Mouse (Mus musculus) C2C12 (cell line): ENCODE measurements at regions not wholly inside any gene's neighbourhood (a gene's known extent, or its start where the extent isn't known, plus 50 kb on each side); places are given as distances from the start of the nearest gene placed in this dataset.
"Not testable (repeated sequence)": the region's sequence is repeated elsewhere in the genome, so short reads cannot be mapped to it uniquely, and the experiment has no call there.

Experiments used
- H3K27me3 ChIP-seq: one replicate; pipeline ENCODE4 v1.6.1; 2011; ENCODE audit not compliant: control insufficient read depth, insufficient read depth, insufficient read length
- H3K36me3 ChIP-seq: one replicate; pipeline ENCODE4 v1.6.1; 2011; ENCODE audit not compliant: control insufficient read depth, insufficient read depth
- H3K4me3 ChIP-seq: one replicate; pipeline ENCODE4 v1.5.1; 2011; ENCODE audit warnings: mild to moderate bottlenecking, control low read depth; ENCODE audit not compliant: poor library complexity, insufficient read depth, severe bottlenecking
- H3K79me2 ChIP-seq: one replicate; pipeline ENCODE4 v1.6.1; 2011; ENCODE audit not compliant: control insufficient read depth, insufficient read depth
- H3K79me3 ChIP-seq: one replicate; pipeline ENCODE4 v1.6.1; 2011; ENCODE audit warnings: low read depth, control low read depth
- H3ac ChIP-seq: one replicate; pipeline ENCODE3; 2011; ENCODE audit warnings: low read depth; ENCODE audit not compliant: control insufficient read depth, insufficient read length
- CEBPB ChIP-seq: IDR thresholded peaks from one replicate; pipeline ENCODE4 v1.6.1; 2011; ENCODE audit warnings: low read depth, mild to moderate bottlenecking, control low read depth, moderate library complexity
- CTCF ChIP-seq: IDR thresholded peaks from one replicate; pipeline ENCODE4 v1.5.1; 2011; ENCODE audit not compliant: control insufficient read depth, insufficient read depth, insufficient read length
- FOSL1 ChIP-seq: IDR thresholded peaks from one replicate; pipeline ENCODE4 v1.8.0; 2011; ENCODE audit warnings: mild to moderate bottlenecking, low read length; ENCODE audit not compliant: poor library complexity, insufficient read depth, severe bottlenecking
- MAX ChIP-seq: IDR thresholded peaks from one replicate; pipeline ENCODE4 v1.6.1; 2011; ENCODE audit warnings: mild to moderate bottlenecking, control low read depth
- MYOD1 ChIP-seq: IDR thresholded peaks from one replicate; pipeline ENCODE4 v1.6.1; 2011; ENCODE audit warnings: low read depth; ENCODE audit not compliant: control insufficient read depth, insufficient read length
- MYOG ChIP-seq: IDR thresholded peaks from one replicate; pipeline ENCODE4 v1.6.1; 2011; ENCODE audit not compliant: control insufficient read depth, insufficient read length; ENCODE audit errors: extremely low read depth
- USF1 ChIP-seq: IDR thresholded peaks from one replicate; pipeline ENCODE4 v1.6.1; 2011; ENCODE audit warnings: low read depth, mild to moderate bottlenecking, control low read depth, moderate library complexity

DNA sequence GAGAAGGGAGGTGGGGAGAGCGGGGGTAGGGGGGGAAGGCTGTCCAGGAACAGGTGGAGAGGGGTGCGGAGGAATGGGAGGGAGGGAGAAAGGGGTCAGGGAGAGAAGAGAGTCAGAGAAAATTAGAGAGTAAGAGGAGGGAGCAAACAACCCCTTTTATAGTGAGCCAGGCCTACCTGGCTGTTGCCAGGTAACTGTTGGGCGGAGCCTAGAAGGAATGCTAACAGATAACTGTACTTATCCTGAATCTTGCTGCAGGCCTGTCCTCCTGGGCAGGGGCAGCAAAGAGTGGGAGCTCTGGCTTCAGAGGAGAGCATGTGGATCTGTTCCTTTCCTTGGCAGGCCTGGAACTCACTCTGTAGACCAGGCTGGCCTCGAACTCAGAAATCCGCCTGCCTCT lies 84.5 kb upstream of the Sec61g start:
- Histone ChIP-seq H3K27me3 (no peaks in the 10 kb centered on the region), H3K4me3 (no peak overlapping the region), H3K36me3 (no peaks in the 10 kb centered on the region), H3K79me3 (no peaks in the 10 kb centered on the region), H3K79me2 (no peaks in the 10 kb centered on the region), H3ac (no peak overlapping the region)
- TF ChIP-seq MYOD1 (no peak), CTCF (no peak), MYOG (no peak), USF1 (no peak), FOSL1 (no peak)

DNA sequence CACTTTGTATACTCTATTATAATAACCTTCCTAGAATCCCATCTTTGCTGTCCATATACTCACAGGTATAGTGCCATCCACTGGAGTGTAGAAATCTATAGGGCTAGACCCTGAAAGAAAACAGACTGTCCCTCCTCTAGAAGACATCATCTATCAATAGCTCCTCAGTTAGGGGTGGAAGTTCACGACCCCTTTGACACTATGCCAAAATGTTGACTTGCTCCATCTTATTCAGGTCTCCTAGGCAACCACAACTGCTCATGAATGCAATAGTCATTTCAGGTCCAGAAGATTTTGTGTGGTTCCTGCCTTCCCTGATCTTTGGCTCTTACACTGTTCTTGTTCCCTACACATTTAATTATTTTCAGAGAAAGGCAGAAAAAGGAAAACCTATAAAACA lies 86.5 kb upstream of the Sec61g start:
- Histone ChIP-seq H3K4me3 (no peak overlapping the region), H3ac (no peak overlapping the region), H3K79me2 (no peaks in the 10 kb centered on the region), H3K36me3 (no peaks in the 10 kb centered on the region), H3K27me3 (no peaks in the 10 kb centered on the region), H3K79me3 (no peaks in the 10 kb centered on the region)
- TF ChIP-seq CEBPB (no peak), FOSL1 (no peak), MYOG (no peak), CTCF (no peak), USF1 (no peak), MAX (no peak), MYOD1 (no peak)

DNA sequence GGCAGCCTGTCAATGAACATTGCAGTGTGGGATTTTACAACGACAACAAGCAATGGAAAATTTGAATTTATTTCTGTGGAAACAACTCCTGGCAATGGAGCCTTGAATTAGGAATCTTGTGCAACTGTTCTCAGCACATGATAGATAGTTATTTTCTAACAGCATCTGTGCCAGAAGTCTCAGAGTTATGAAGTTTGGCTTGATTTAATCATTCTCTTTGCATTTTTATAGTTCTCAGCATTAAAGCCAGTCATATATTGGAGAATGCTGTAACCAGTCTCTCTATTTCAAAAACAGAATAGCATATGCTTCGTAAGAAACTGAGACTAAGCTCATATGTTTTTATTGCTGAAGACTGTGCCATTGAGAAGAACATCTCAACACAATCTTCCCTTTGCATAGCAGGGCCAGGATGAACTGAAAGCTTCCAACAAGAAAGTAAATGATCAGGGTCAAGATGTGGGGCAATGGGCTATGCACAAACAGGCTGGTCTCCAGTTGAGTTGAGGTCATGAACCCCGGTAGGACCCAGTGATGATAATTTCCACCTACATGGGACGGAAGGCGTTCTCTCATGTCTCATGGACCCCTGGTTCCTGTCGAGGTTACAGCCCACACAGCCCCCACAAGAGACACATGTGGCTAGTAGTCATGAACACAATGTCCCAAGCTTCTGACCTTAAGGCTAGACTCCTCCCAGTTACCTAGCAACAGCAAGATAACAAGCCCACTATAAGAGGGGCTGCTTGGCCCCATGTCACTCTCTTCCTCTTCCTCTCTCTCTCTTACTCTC lies 89.0 kb upstream of the Sec61g start:
- H3K36me3 ChIP-seq: no peaks in the 10 kb centered on the region
- H3K4me3 ChIP-seq: no peak overlapping the region
- no peaks in the 10 kb centered on the region for H3K79me2 ChIP-seq
- no peaks in the 10 kb centered on the region for H3K27me3 ChIP-seq
- H3ac ChIP-seq: no peak overlapping the region
- no peaks in the 10 kb centered on the region for H3K79me3 ChIP-seq
- TF ChIP-seq MYOD1 (no peak), CTCF (no peak), FOSL1 (no peak), CEBPB (no peak), MAX (no peak), MYOG (no peak), USF1 (no peak)

DNA sequence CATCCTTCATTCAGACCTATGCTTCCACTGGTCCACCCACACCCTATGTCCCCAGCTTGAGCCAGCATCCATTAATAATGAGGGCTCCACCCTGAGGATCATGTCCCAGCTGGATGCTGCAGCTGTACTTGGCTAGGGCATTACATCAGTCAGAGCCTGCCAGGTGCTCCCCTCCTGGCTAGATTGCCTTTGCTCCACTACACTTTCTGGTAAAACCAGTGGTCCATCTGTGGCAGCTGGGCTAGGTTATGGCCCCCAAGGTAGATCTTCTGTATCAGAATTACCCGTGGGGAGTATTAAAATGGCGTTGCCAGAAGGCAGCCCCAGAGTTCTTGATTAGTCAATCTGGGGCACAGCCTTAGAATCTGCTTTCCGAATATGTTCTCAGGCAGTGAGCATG lies 94.7 kb upstream of the Sec61g start:
- Histone ChIP-seq H3K4me3 (no peak overlapping the region), H3ac (no peak overlapping the region), H3K27me3 (no peaks in the 10 kb centered on the region), H3K79me2 (no peaks in the 10 kb centered on the region), H3K79me3 (no peaks in the 10 kb centered on the region), H3K36me3 (no peaks in the 10 kb centered on the region)
- TF ChIP-seq MYOG: no peak
- no peak for TF ChIP-seq USF1
- TF ChIP-seq MYOD1: no peak
- no peak for TF ChIP-seq CTCF
- no peak for TF ChIP-seq MAX
- no peak for TF ChIP-seq CEBPB
- TF ChIP-seq FOSL1: no peak

DNA sequence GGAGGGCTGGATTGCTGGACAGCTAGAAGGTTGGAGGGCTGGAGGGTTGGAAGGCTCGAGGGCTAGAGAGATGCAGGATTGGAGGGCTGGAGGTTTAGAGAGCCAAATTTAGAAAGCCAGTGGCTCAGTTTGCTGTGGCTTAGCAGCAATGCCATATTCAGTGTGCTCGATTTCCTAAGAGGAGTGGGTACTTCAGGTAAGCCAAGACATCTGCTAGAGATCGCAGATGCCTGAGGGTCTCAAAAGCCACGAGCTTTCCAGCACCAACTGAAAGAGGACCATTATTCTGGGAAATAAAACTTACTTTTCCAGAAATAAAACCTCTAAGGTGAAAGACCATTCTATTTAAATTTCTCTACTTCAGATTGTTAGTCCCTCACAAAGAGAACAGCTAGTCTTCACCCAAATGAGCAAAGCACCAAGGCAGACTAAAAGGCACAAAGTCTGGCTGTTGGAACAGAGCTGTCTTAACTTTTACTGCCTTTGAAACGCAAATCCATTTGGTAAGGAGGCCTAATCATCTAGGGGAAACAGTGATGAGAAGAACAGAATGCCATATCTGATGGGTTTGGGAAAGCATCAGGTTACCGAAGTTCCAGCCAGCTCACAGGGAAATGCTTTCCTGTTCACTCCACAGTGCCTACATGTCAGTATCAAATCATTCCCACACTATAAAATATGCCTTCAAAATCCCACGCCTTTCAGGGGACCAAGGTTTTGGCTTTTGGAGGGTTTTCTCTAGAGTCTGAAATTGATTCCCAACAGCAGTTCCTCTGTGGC lies 98.3 kb upstream of the Sec61g start:
- H3K36me3 ChIP-seq: no peaks in the 10 kb centered on the region
- no peak overlapping the region for H3ac ChIP-seq
- no peaks in the 10 kb centered on the region for H3K79me2 ChIP-seq
- no peak for TF ChIP-seq MAX
- TF ChIP-seq MYOG: no peak
- TF ChIP-seq CTCF: no peak
- H3K27me3 ChIP-seq: no peaks in the 10 kb centered on the region
- no peak overlapping the region for H3K4me3 ChIP-seq
- H3K79me3 ChIP-seq: no peaks in the 10 kb centered on the region

DNA sequence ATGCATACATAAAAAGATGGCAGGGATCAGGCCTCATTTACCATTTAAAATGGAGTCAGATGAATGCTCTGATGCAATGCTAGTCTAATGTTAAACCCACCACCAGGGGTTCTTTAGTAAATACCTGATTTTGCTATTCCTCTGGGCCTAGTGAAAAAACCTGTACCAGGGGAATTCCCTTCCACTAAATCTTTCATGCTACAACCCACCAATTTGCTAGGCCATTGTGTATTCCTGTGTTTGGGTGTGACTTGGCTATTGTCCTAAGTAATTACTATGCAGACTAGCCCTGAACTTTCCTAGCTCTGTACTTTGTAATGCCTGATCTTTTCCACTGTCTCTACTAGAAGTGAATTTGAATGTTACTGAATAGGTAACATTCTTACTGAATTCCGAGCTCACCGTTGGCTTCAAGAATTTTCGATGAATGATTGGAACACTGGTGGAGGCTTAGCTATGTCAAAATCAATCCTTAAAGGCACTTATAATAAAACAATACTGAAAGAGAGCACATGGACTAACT lies 99.7 kb upstream of the Sec61g start:
- not testable (repeated sequence) for H3K36me3 ChIP-seq, H3K27me3 ChIP-seq, H3ac ChIP-seq, H3K79me3 ChIP-seq, H3K4me3 ChIP-seq, H3K79me2 ChIP-seq
